Mouse (Mus musculus) liver, embryonic 18 days (tissue): Measurements from ENCODE around the gene Ppp1r10. TPM values are rescaled to one million over a fixed set of nuclear protein-coding genes. Genes with fewer than 3 reads are reported as not detected.

Experiments
- polyA plus RNA-seq: library from polyadenylated mRNA; depleted of rRNA; stranded (reverse); fragments of >200 nt; gene quantifications from 2 replicates; pipeline ENCODE4 v1.2.3, GENCODE M21; 2012; rRNA removed

The Ppp1r10 gene
- 13.7 and 14.0 TPM in 2 replicates for polyA plus RNA-seq

GRCm38 (mm10) chr17:35916297-35917142, at the start of gene Ppp1r10, which contains the start of gene Mrps18b:
Gene Ppp1r10 (plus strand): TSS chr17:35916434.
Gene Mrps18b (minus strand): TSS chr17:35916389.

DNA sequence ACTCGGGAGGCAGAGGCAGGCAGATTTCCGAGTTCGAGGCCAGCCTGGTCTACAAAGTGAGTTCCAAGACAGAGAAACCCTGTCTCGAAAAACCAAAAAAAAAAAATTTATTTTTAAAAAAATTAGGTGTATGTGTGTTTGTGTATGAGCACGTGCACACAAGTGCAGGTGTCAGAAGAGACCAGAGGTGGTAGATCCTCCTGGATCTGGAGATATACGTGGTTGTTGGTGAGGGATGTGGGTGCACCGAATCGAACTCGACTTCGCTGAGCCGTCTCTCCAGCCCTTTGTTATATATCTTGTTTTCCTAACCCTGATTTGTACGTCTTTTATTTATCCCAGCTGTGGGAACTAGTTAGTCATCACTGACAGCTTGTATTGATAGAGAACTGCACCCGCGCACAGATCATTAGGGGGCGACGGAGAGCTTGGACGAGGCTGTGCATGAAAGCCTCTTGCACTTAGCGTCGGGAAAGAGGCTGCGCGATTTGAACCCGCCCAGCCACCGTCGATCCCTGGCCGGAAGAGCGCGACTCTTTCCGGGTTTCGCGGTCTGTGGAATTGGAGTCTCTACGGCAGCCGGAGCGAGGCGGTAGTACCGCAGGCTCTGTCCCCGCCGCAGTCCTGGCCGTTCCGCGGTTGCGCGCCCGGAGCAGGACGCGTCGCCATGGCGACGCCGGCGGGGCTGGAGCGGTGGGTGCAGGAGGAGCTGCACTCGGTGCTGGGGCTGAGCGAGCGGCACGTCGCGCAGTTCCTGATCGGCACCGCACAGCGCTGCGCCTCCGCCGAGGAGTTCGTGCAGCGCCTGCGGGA, 36.8 kb upstream of the Ppp1r10 start, which contains the start of gene Dhx16:
TSS of gene Dhx16 (plus strand) at position 575 of the 813 bp plus-strand sequence.

GRCm38 (mm10) chr17:35896781-35897643, 19.2 kb upstream of the Ppp1r10 start, which contains the start of gene 2310061I04Rik:
Gene 2310061I04Rik (minus strand): TSS chr17:35897431.

DNA sequence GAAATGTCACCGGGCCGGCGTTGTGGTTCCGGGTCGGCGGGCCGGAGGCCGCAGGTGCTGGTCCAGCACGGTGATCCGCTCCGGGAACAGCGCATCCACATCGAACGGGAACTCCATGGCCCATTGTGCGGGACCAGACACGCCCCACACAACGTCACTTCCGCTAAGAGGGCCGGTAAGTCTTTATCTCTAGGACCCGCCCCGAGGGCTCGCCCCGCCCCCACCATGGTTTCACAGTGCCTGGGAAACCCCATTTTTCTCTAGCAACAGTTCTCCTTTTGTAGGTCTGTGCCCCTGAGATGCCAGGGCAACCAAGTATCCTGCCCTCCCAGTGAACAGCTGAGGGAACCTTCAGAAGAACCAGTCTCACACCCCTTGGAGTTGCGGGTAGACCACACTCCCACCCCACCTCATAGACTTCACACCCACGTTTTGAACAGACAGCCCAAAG, 6.3 kb upstream of the Ppp1r10 start, which contains the start of gene Atat1:
TSS of gene Atat1 (minus strand) at position 157 of the 451 bp plus-strand sequence.

DNA sequence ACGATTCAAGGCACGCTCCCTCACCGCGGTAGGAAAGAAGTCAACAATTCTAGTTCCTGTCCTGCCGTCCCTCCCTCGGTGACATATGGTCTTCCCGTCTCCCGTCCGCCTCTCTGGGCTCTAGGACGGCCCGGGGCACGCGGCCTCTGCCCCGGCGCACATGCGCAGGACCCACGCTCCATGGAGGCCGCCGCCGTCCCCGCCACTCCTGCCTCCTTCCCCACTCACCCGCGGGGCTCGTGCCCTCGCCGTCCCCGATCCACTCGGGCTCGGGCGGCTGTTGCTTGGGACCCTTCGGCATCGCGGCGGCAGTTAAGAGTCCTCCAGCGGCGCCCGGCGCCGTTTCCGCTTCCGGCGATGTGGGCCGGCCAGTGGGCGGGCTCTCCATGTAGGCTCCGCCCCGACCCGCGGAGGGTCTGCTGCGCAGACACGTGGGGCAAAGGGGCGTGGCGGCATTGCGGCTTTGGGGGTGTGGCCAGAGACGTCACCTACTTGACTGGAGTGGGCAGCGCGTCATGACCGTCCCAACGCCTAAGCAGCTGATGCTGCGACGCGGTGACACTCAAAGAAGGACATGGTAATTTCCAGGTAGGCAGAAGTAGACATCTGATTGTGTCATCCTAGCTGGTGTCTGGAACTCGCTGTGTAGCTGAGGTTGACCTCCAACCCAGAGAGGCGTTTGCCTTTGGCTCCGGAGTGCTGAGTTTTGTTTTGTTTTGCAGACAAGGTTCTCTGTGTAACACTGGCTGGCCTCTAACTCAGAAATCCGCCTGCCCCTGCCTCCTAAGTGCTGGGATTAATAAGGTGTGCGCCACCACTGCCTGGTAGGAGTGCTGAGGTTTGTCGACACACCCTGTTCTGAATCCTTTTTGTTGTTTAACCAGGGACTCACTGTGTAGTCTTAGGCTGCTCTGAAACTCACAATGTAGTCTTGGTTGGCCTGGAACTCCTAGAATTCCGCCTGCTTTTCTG, 53.5 kb downstream of the Ppp1r10 start, which contains the start of gene Abcf1:
TSS of gene Abcf1 (minus strand) at position 344 of the 972 bp plus-strand sequence.

GRCm38 (mm10) chr17:35979401-35980362, 63.4 kb downstream of the Ppp1r10 start, which contains the start of the genes Gnl1 and Prr3:
Gene Gnl1 (plus strand): TSS chr17:35979851.
Gene Prr3 (minus strand): TSS chr17:35980236.

Other genes starting within 250 kb of the Ppp1r10 start
- 6.9 and 8.3 TPM in 2 replicates for gene Vars2, start 248.8 kb upstream of the Ppp1r10 start, polyA plus RNA-seq
- gene Gtf2h4, start 242.7 kb upstream of the Ppp1r10 start, polyA plus RNA-seq: 14.3 and 15.4 TPM in 2 replicates
- gene Ddr1, start 211.8 kb upstream of the Ppp1r10 start, polyA plus RNA-seq: 2.2 TPM in 2 replicates
- gene Ier3, start 94.8 kb upstream of the Ppp1r10 start, polyA plus RNA-seq: 5.5 and 6.5 TPM in 2 replicates
- gene Flot1, start 93.2 kb upstream of the Ppp1r10 start, polyA plus RNA-seq: 31.0 and 40.2 TPM in 2 replicates
- 251 and 259 TPM in 2 replicates for gene Tubb5, start 78.1 kb upstream of the Ppp1r10 start, polyA plus RNA-seq
- 4.3 and 4.5 TPM in 2 replicates for gene Mdc1, start 74.9 kb upstream of the Ppp1r10 start, polyA plus RNA-seq
- 10.7 and 11.1 TPM in 2 replicates for gene Nrm, start 55.1 kb upstream of the Ppp1r10 start, polyA plus RNA-seq
- gene Ppp1r18, start 50.8 kb upstream of the Ppp1r10 start, polyA plus RNA-seq: 17.4 and 18.6 TPM in 2 replicates
- gene Dhx16, start 36.6 kb upstream of the Ppp1r10 start, polyA plus RNA-seq: 36.4 and 41.5 TPM in 2 replicates
- gene 2310061I04Rik, start 19.0 kb upstream of the Ppp1r10 start, polyA plus RNA-seq: 11.1 and 12.8 TPM in 2 replicates
- gene Atat1, start 6.4 kb upstream of the Ppp1r10 start, polyA plus RNA-seq: 9.1 and 9.2 TPM in 2 replicates
- gene Mrps18b, start within 50 bp of the Ppp1r10 start, polyA plus RNA-seq: 47.1 and 48.3 TPM in 2 replicates
- 33.2 and 37.2 TPM in 2 replicates for gene Abcf1, start 53.3 kb downstream of the Ppp1r10 start, polyA plus RNA-seq
- gene Gnl1, start 63.4 kb downstream of the Ppp1r10 start, polyA plus RNA-seq: 4.6 and 5.7 TPM in 2 replicates
- gene Prr3, start 63.8 kb downstream of the Ppp1r10 start, polyA plus RNA-seq: 6.0 and 6.7 TPM in 2 replicates
- gene H2-T24, start 104.1 kb downstream of the Ppp1r10 start, polyA plus RNA-seq: 14.1 and 14.9 TPM in 2 replicates
- 112 and 121 TPM in 2 replicates for gene H2-T23, start 116.4 kb downstream of the Ppp1r10 start, polyA plus RNA-seq
- gene H2-T22, start 126.3 kb downstream of the Ppp1r10 start, polyA plus RNA-seq: 14.6 and 16.9 TPM in 2 replicates
- gene Gm6034, start 126.5 kb downstream of the Ppp1r10 start, polyA plus RNA-seq: not detected in 2 replicates
- 0.03 and 0.16 TPM in 2 replicates for gene Gm11127, start 141.9 kb downstream of the Ppp1r10 start, polyA plus RNA-seq
- gene Gm19684, start 205.2 kb downstream of the Ppp1r10 start, polyA plus RNA-seq: 0.01 TPM in 1 of 2 replicates, not detected in the other
- gene Gm7030, start 213.0 kb downstream of the Ppp1r10 start, polyA plus RNA-seq: not detected in 2 replicates